Mouse (Mus musculus) fibroblast of lung, adult 2 months (primary cell): ENCODE results near the gene Itga9.

Experiments
- DNase-seq: peaks from one replicate; pipeline ENCODE4 v3.0.0-alpha.2; 2011; ENCODE audit warnings: low read depth

The Itga9 gene

DNA sequence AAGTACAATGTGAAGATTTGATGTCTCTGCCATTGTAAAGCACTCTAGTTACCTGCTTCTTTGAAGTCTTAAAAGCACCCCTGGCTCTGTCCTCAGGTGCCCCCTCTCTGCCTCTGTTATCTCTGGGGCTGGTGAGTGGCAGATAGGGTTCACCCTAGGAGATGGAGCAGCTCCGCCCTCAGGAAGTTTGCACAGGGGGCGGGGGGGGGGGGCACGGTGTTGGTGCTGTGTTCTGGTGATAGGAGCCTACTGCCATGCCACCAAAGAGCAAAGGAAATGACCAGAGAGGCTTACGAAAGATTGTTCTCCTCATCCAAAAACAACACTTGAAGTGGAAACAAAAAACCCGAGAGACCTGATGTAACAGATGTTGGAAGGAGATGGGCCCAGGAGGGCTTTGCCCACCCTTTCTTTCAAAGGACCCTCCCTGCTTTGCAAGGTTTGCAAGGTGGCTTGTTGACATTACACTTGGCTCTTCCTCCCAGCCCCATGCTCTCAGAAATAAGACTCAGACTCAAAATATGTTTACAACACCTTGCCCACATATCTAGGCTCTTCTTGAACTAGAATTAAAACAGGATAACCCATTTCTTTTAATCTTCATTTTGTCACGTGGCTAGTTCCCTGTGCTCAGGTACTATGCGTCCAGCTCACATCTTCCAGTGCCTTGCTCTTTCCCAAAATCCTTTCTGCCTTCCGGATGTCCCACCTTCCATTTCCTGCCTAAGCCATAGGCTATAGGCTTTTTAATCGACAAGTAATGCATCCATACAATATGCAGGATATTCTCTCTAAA is 79.9 kb downstream of the Itga9 start:
- DNase-seq, result no peak

DNA sequence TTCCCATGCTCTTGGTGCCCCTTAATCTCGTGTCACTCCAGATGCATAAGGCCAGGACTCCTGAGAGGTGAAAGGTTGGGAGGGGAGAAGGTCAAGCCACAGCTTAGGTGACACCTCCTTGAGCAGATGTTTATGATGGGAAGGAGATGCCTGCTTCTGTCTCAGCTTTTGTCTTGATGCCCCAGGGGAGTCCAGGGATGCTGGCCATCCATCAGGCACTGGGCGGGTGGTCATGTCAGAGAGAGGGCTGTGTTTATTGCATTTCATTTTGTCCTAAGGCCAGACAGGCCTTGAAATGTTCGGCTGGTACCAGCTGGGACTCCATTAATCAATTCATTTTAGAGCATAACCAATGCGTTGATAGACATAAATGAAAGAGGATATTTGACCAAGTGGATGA is 81.8 kb downstream of the Itga9 start:
- no peak for DNase-seq

DNA sequence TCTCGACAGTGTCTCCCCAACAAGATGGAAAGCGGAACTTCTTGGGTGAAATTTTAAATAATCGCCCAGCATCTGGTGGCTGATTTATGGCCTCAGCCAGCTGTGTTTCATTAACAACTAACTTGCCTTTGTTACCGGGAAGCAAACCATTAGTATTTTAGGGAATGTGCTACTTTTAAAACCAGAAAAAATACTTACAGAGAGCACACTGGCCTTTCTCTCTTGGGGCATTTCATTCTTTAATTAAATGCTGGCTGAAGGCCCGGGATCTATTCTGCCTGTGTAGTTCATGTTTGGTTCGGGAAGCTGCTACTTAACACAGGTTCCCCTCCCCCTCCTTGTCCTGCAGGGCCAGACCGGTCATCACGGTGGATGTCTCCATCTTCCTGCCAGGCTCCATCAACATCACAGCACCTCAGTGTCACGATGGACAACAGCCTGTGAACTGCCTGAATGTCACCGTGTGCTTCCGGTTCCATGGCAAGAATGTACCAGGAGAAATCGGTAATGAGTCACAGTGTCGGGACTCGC is 82.5 kb downstream of the Itga9 start:
- no peak for DNase-seq

DNA sequence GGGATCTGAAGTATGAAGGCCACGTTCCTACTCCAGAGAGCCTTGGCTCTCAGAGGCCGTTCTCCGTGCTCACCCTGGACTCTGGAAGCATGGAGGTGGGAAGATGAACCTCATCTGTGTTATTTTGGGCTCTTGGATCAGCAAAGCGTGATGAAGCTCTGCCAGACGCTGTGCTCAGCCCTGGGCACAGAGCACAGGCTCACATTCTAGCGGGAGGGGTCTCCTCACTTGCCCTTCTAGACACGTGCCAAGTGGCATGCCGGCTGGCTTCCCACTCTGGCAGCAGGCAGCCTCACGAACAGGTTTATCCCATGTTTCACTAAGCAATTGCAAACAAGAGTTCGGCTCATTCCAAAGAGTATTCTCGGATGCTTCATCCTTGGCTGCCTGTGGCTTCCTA is 86.8 kb downstream of the Itga9 start:
- no peak for DNase-seq

DNA sequence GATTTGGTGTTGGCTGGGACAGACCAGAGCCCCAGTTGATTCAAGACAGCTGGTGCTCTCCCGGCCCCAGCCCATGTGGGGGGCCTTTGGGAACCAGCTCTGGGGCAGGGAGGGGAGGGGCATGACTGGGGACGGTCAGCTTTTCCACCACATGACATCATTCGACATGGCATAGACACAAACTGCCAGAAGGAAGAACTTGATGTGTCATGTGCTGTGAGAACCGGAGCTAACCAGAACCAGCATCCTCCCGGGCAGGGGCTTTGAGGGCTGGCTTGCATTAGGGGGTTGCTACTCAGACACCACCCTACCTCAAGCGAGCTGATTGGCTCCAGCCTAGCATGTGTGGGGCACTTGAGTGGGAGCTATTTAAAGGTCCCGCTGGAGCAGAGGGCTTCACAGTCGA is 87.9 kb downstream of the Itga9 start:
- DNase-seq, result no peak

DNA sequence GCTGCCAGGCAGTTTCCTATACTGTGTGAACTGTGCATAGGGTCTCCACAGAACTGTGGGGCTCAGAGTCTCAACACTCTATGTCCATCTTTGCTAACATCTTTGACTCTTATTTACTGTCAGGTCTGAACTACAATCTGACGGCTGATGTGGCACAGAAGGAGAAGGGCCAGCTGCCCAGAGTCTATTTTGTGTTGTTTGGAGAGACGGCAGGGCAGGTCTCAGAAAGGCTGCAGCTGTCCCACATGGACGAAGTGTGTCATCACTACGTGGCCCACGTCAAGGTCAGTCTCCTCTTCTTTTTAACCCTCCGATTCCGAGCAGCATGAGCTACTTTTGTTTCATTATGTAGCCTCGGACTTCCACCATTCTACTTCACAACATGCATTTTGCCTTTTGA is 91.7 kb downstream of the Itga9 start:
- DNase-seq, result no peak

DNA sequence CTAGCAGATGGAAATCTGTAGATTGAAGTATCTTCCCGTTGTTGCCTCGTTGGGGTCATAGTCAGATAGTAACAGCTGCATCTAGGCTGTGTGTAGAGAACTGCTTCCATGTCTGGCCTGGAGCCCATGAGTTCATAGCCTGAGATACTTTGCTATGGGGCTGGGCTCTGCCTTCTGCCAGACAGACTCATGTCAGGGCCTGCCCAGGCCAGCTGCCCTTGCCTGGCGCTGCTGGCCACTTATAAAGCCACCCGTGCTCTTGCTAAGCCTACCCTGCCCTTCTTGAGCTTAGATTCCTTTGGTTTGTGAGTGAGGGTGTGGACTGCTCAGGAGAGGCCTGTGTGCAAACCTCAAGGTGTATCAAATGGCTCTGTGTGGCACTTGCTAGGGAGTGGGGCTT is 93.2 kb downstream of the Itga9 start:
- no peak for DNase-seq

DNA sequence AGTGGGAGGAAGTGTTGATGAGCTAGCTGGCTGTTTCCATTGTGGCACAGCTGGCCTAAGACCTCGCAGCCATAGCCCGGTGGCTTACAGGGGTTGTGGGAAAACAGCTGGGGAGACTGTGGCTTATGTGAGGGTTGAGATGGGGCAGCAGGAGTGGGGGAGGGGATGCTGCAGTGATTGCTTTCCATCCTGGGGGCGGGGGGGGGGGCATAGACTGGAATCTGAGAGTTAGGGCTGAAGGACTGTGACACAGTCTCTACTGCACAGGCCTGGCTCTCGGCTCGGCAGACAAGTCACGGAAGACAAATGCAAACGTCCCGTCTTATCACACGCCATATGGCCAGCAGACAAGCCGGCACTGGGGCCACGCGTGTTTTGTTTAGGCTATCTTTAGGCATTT is 94.4 kb downstream of the Itga9 start:
- DNase-seq, result no peak

DNA sequence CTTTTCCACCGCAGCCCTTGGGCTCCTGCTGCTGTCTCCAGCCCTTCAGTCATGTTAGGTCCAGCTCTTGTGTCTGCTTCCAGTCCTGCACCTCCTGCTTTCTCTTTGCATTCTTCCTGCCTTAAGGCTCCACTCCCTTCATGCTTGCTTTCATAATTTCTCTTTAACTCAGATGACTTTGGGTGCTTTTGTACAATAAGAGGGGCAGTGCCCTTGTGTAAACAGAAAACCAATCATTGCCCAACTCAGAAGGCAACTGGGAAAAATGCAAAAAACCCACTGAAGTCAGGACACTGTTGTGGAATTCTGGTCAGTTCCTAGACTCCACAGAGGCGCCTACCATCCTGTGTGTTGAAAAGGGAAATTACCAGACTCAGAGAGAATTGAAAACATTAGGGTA is 95.3 kb downstream of the Itga9 start:
- no peak for DNase-seq

DNA sequence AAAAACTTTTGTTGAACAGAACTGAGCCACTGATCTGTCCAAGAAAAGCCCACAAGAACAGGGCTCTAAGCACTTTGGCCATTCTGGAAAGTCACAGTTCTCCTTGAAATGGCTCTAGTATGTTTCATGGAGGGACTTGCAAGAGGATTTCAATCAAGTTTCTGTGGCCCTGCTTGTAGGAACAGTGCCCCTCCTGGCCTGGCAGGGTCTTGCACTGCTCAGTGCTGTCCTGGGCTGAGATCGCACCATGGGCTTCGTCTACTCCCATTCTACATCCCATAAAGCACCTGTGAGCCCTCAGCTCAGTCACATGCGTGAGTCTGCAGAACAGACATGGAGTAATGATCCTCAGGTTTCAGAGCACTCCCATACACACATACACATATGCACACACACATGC is 96.7 kb downstream of the Itga9 start:
- DNase-seq, result no peak

DNA sequence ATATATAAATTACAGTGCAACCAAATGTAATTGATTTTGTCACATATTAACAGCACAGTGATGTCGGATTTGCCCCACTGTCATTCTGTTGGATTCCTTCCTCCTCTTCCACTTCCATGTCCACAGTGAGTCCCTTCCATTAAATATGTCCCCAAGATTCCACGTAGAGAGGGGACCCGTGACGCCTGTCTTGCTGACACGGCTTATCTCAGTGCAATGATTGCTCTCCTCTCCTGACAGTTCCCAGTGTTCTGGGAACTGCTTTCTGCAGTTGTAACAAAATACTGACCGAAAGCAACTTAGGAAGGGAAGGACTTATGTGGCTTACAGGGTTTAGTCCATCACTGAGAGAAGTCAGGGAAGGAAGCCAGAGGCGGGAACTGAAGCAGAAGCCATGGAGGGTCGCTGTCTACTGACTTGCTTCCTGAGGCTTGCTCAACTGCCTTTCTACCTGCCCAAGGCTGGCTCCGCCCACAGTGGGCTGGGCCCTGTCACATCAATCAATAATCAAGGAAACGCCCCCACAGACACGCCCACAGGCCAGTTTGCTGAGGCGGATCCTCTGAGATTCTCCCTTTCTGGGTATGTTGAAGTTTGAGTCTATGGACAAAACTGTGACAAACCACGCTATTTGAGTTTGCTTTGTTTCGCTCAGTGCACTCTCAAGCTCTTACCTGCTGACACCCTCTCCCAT is 99.0 kb downstream of the Itga9 start:
- no peak for DNase-seq

DNA sequence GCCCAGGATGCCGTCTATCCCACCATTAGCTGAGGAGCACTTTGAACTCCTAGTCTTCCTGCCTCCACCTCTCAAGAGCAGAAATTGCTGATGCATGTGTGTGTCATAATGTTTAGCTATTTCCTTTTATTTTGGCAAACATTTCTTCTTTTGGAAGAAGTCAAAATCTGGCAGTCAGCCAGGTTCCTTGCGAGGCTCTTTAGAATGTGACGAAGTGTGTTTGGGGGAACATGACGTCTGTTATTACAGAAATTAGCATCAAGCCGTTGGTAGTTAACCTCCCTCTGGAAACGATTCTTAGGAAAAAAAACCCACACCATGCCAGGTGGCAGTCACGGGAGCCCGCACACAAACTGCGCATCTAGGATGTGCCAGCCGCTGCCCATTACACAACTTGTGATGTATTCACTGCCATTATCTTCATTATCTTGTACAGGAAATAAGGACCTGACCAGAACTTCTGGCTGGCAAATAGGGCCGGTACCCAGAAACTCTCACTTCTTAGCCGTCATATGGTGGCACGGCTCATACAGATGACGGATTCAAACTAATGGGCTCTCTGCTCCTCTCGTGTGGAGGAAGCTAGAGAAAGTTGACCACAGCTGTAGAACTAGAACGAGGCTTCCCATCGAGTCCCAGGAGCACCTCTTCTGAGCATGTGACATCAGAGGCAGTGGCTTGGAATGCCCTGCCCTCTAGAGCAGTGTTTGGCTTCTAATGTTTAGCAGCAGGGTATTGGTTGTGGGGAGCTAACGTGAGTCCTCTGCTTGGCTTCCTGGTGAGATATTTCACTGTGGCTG is 99.9 kb downstream of the Itga9 start:
- no peak for DNase-seq

DNA sequence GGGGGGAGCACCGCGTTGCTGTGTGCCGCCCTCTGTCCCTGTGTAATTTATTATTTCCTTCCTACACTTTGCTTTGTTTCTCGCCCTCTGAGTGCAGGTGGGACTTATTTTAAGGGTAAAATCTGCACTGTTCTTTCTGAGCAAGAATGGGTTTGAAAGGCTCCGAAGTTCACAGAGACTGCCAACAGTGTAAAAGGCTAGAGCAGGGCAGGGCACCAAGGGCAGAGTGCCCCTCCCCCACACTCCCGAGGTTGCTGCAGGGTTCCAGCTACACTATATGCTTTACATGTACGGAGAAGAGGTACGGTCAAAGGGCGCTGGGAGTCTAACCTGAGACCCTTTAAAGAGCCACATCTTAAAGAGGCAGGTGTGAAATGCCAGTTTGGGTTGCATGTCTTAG is 104.1 kb downstream of the Itga9 start:
- no peak for DNase-seq

DNA sequence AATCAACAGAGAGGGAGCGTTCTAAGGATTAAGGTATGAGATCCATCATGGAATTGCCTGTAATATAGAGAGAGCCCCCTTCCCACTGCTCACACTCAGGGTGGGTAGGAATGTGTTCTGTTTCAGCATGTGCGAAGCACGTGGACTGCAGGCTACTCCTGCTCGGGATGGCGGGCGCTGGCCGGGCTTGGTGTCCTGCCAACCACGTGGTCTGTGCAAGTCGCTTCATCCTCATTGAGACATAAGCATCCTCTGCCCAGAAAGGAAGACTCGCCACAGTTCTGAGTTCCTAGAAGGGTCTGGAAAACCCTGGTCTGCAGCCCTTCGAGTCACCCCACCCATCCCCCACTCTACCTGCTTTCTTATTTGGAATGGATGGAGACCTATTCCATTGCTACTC is 105.3 kb downstream of the Itga9 start:
- DNase-seq, result no peak

DNA sequence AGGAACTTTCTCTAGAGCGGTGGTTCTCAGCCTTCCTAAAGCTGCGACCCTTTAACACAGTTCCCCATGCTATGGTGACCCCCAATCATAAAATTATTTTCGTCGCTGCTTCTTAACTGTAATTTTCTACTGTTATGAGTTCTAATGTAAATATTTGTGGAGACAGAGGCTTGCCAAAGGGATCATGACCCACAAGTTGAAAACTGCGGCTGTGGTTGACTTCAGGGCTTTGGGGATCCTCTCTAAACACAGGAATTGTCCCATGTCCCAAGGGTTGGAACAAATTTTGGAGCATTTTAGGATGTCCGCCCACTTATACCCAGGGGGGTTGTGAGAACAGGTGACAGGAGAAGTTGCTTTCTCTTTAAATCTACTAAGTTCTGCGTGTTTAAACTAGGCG is 107.0 kb downstream of the Itga9 start:
- no peak for DNase-seq

DNA sequence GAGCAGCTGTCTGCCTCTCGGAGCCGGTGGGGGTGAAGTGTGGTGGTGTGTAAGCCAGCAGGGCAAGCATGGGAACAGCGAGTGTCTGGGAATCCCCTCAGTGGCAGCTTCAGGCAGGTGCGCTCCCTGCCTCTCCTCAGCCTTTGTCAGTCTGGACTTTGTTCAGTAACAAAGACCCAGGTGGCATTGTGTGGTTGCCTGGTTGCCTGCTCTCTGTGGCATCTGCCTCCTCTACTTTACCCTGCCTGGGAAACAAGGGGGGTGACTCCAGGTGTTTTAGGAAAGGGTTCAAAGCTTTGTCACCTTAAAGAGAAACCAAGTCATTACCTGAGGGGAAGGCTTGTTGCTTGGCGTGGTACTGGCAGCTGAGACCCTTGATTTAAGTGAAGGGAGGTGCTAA is 108.0 kb downstream of the Itga9 start:
- no peak for DNase-seq

DNA sequence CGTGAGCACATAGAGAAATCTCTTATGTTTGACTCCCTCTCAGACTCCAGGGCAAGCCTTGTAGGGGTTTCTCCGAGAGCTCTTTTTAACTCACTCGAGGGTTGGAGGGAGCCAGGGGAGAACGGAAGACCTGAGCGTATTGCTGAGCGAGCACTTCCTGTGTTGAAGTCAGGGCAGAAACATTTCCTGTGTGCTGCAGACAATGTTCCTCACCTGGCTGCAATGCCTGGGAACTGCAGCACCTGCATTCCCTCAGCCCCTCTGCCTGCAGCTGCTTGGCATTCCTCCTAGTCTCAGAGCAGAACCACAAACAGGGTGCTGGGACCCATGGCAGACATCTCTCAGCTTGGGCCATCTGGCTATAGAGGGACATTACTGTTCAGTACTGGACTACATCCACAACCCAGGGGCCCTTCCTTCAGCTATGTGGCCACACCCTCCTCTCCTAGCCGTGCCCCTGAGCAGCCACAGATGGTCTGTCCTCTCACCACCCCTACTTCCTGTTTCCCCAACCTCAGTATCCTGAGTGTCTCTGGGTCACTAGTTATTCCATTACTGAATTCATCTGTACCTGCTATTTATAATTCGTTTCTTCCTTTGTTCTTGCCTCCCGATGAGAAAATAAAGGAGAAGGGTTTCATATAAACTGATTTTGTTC is 109.6 kb downstream of the Itga9 start:
- no peak for DNase-seq

DNA sequence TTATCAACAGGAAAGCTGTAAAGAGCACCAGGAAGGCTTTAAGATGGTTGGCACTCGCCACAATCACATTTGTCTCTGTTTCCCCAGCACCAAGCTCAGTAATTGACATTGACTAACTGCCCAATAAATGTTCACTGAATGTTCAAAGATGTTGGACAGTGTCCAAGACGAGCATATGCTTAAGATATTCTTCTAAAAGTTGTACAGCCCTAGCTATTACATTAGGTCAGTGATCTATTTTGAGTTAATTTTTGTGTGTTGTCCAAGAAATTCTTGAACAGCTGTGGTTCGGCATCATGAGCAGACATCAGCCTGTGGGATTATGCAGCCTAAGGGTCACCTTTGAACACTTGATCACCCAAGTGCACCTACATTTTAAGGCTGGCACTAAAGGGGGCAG is 110.9 kb downstream of the Itga9 start:
- DNase-seq, result no peak

DNA sequence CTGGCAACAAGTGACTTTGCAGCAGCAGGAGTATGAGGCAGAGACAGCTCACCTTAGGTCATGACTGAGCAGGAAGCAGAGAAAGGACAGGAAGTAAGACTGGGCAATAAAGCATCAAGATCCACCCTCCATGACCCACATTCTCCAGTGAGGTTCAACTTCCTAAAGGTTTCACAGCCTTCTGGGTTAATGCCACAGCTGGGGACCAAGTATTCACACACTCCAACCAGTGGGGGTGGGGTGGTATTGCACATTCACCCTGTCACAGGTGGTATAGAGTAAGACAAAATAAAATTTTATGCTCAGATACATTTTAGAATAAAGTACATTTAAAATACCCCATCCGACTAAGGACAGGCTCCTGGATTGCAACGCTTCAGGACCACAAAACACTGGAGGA is 112.0 kb downstream of the Itga9 start:
- DNase-seq, result no peak

DNA sequence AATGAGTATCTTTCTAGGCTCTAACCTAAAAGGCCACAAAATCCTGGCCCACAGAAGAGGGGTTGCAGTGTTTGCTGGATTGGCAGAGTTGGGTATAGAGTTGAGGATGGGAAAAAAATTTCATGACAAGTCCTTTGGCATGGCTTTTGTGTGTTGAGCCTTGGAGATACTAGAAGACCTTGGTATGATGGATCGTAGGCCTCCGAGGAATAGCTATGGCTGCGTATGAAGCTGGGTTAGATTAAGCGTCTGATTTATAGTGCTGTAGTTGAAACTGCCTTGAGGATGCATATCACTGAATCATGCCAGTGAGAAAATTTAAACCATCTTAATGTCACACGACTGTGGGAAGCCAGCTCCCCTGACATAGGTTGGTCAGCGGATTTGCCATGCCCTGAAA is 114.6 kb downstream of the Itga9 start:
- DNase-seq, result no peak

DNA sequence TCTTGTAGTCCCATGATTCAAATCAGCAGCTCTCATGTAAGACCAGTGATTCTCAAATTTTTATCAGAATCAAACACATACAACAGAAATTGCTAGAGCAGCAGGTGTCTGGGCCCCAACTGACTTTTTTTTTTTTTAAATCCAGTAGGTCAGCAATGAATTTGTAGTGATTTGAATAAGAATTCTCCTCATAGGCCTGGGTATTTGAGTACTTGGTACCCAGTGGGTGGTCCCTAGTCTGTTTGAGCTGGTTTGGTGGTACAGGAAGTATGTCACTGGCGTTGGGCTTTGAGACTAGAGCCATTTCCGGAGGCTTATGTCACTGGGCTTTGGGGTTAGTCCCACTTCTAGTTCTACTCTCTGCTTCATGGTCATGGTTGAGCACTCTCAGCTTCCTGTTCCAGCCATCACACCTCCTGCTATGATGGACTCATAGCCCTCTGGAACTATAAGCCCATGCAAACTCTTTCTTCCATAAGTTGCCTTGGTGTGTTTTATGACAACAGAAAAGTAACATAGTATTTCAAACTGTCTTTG is 116.4 kb downstream of the Itga9 start:
- no peak for DNase-seq

DNA sequence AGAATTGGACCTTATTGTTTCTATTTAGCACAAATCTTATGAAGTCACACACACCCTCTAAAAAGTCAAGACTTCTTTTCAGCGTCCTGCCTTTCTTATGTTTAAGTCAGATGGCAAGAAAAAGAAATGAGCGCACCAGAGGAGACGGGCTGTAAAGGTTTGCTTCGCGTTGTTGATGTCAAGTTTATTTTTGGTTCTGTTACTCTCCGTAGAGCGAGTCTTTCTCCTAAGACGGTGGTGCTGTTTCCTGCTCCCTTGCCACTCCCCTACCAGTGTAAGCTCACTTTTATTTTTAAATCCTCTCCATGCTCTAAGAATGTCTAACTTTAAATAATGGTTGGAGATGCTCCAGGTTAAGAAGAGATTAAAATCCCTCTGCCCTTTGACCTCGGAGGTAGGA is 118.6 kb downstream of the Itga9 start:
- DNase-seq, result no peak
